Mouse (Mus musculus): ENCODE data around the gene Adam26a. TPM values are rescaled to one million over a fixed set of nuclear protein-coding genes. Genes with fewer than 3 reads are reported as not detected.
"Not testable (repeated sequence)": the region's sequence is repeated elsewhere in the genome, so short reads cannot be mapped to it uniquely, and the experiment has no call there.

Adam26a gene
- polyA plus RNA-seq (2012; fragmentation: generic; extraction: Trizol) = not detected
- long read RNA-seq, experiment 1 = 0 reads
- long read RNA-seq, experiment 2 = 0 reads

DNA sequence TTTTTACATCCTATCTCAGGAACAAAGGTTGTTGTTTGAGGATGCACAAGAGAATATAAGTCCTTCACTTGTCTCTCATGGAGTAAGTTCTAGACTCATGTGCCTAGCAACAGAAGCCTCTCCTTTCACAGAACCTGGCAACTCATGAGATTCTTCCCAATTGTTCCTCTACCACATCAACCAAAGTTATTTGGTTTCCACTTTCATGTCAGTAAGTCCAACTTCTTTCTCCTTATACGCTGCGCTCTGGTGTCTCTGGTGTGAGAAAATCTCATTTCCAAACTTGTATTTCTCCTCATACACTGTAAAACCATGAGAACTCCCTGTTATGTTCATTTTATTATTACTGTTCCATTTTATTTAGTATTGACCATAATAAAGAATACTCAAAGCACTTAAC is at the start of gene Adam26a:
TSS of gene Adam26a (minus strand) at position 101 of the 400 bp plus-strand sequence.
- H3K27me3 ChIP-seq (ENCODE audit: control insufficient read depth, insufficient read depth, insufficient read length); H3ac ChIP-seq (ENCODE audit: control insufficient read depth, insufficient read length, low read depth); H3K79me3 ChIP-seq (ENCODE audit: low read depth); H3K4me3 ChIP-seq (ENCODE audit: insufficient read depth, poor library complexity, severe bottlenecking); H3K79me2 ChIP-seq (ENCODE audit: control insufficient read depth, insufficient read depth); H3K36me3 ChIP-seq (ENCODE audit: control insufficient read depth, insufficient read depth): not testable (repeated sequence)

GRCm38 (mm10) chr8:43616046-43616445 is 39.5 kb upstream of the Adam26a start:
- H3K4me3 ChIP-seq (ENCODE audit: insufficient read depth, poor library complexity, severe bottlenecking) = no peak overlapping the region
- H3K79me2 ChIP-seq (ENCODE audit: control insufficient read depth, insufficient read depth) = no peaks in the 10 kb centered on the region
- H3K79me3 ChIP-seq (ENCODE audit: low read depth) = no peaks in the 10 kb centered on the region
- no peak overlapping the region for H3ac ChIP-seq (ENCODE audit: control insufficient read depth, insufficient read length, low read depth)
- no peaks in the 10 kb centered on the region for H3K27me3 ChIP-seq (ENCODE audit: control insufficient read depth, insufficient read depth, insufficient read length)
- no peaks in the 10 kb centered on the region for H3K36me3 ChIP-seq (ENCODE audit: control insufficient read depth, insufficient read depth)
- TF ChIP-seq MYOD1 (IDR thresholded peaks at IDR 0.05; ENCODE audit: control insufficient read depth, insufficient read length, low read depth) (no peak), MAX (IDR thresholded peaks at IDR 0.05) (no peak), CTCF (IDR thresholded peaks at IDR 0.05; ENCODE audit: control insufficient read depth, insufficient read depth, insufficient read length) (no peak), MYOG (IDR thresholded peaks at IDR 0.05; ENCODE audit: control insufficient read depth, extremely low read depth, insufficient read length) (no peak), CEBPB (IDR thresholded peaks at IDR 0.05; ENCODE audit: low read depth) (no peak), USF1 (IDR thresholded peaks at IDR 0.05; ENCODE audit: low read depth) (no peak), FOSL1 (IDR thresholded peaks at IDR 0.05; ENCODE audit: insufficient read depth, low read length, poor library complexity, severe bottlenecking) (no peak)

- H3K4me3 ChIP-seq (ENCODE audit: insufficient read depth, poor library complexity, severe bottlenecking); H3K79me3 ChIP-seq (ENCODE audit: low read depth); H3K36me3 ChIP-seq (ENCODE audit: control insufficient read depth, insufficient read depth); H3ac ChIP-seq (ENCODE audit: control insufficient read depth, insufficient read length, low read depth); H3K27me3 ChIP-seq (ENCODE audit: control insufficient read depth, insufficient read depth, insufficient read length); H3K79me2 ChIP-seq (ENCODE audit: control insufficient read depth, insufficient read depth): not testable (repeated sequence)
Measured at GRCm38 (mm10) chr8:43603657-43604056, 27.1 kb upstream of the Adam26a start.

GRCm38 (mm10) chr8:43603166-43603565 is 26.7 kb upstream of the Adam26a start:
- not testable (repeated sequence) for H3K36me3 ChIP-seq (ENCODE audit: control insufficient read depth, insufficient read depth); H3ac ChIP-seq (ENCODE audit: control insufficient read depth, insufficient read length, low read depth); H3K27me3 ChIP-seq (ENCODE audit: control insufficient read depth, insufficient read depth, insufficient read length); H3K79me3 ChIP-seq (ENCODE audit: low read depth); H3K4me3 ChIP-seq (ENCODE audit: insufficient read depth, poor library complexity, severe bottlenecking); H3K79me2 ChIP-seq (ENCODE audit: control insufficient read depth, insufficient read depth)

- not testable (repeated sequence) for H3K4me3 ChIP-seq (ENCODE audit: insufficient read depth, poor library complexity, severe bottlenecking); H3ac ChIP-seq (ENCODE audit: control insufficient read depth, insufficient read length, low read depth); H3K79me2 ChIP-seq (ENCODE audit: control insufficient read depth, insufficient read depth); H3K79me3 ChIP-seq (ENCODE audit: low read depth); H3K27me3 ChIP-seq (ENCODE audit: control insufficient read depth, insufficient read depth, insufficient read length); H3K36me3 ChIP-seq (ENCODE audit: control insufficient read depth, insufficient read depth)
Measured at GRCm38 (mm10) chr8:43528006-43528405, 48.5 kb downstream of the Adam26a start, which contains the start of gene Adam26b. Gene Adam26b (minus strand): TSS chr8:43528106.

Other genes starting within 250 kb of the Adam26a start
- gene Adam26b, start 48.6 kb downstream of the Adam26a start, polyA plus RNA-seq (2012; fragmentation: generic; extraction: Trizol) = not detected
- gene Gm5346, start 50.6 kb upstream of the Adam26a start, polyA plus RNA-seq (2012; fragmentation: generic; extraction: Trizol) = not detected
- not detected for gene Adam34, start 133.3 kb upstream of the Adam26a start, polyA plus RNA-seq (2012; fragmentation: generic; extraction: Trizol)

Measured in C2C12 (cell line).